Mouse (Mus musculus) stomach, postnatal 0 days (tissue): ENCODE results near the gene Mark1.

Experiments used
- CTCF ChIP-seq: IDR thresholded peaks from 2 replicates; pipeline ENCODE4 v1.5.1; 2016; ENCODE audit warnings: antibody characterized with exemption, low read depth, mild to moderate bottlenecking, moderate library complexity
- EP300 ChIP-seq: optimal IDR thresholded peaks from 2 replicates; pipeline ENCODE3; 2016; ENCODE audit warnings: antibody characterized with exemption

DNA sequence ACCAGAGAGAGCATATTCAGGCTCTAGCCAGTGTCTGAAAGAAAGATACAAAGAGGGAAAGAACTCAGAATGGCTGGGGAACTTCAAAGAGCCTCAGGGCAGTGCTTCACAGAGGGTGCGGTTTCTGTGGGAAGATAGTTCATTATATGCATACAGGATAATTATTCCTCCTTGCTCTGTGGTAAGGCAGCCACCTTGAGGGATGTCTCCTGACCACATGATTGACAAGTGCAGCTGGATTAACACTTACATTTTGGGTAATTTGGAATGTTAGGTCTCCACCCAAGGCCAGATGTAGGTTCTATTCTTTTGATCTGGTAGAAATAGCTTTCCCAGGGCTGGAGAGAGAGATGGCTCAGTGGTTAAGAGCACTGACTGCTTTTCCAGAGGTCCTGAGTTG, 113.2 kb downstream of the Mark1 start:
- no peak for TF ChIP-seq EP300
- no peak for TF ChIP-seq CTCF
